ENCODE assay signal across 18 mouse cellular contexts in the genomic region with DNA sequence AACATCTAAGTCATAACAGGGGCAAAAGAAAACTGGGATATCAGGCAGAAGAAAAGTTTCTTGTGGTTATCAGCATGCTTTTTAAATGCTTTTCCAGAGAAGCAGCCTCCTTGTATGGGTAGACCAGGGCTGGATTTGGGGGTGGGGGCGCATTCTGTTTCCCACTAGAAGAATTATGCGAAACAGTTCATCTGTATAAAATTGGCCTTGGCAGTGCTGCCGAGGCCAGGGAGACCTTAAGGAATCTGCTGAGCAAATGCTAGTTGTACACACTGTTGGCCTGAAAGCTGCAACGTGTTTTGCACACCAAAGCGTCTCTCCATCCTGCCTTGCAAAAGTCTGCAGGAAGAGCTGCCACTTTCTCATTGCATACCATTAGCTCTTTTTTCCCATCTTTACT.
A peak's percentile ranks its signal among the peaks of the same experiment; 100 is the strongest.
DNase-seq lines count a peak whose midpoint lies in the region; ATAC-seq and TF ChIP-seq lines count a peak whose summit lies in the region.
"Had no signal": no experiment of that assay in that cellular context is flagged by ENCODE, and none has a peak within 500 bp of the region (broad histone marks: within the 10 kb centered on the region; RNA-seq: fewer than 3 reads in every experiment).

No protein-coding gene starts in this region.

- H3K9me3 ChIP-seq in forebrain, embryonic 13.5 days (replicated peaks): no peaks in the 10 kb centered on the region
- H3K9me3 ChIP-seq in forebrain, embryonic 12.5 days: no peaks in the 10 kb centered on the region
- H3K9me3 ChIP-seq in forebrain, postnatal 0 days (ENCODE audit: low read length): no peaks in the 10 kb centered on the region
- H3K9me3 ChIP-seq: limb, embryonic 13.5 days; liver, embryonic 15.5 days; megakaryocyte, embryonic 14.5 days; stomach, embryonic 15.5 days had no signal

- TF ChIP-seq CTCF in left cerebral cortex, adult 2 months (IDR thresholded peaks at IDR 0.05): no peak
- TF ChIP-seq CTCF in forebrain, postnatal 0 days (IDR thresholded peaks at IDR 0.05; ENCODE audit: low read depth): no peak

- no peak overlapping the region; the same call in 1 of the 2 replicates for H3K27ac ChIP-seq in forebrain, embryonic 13.5 days
- no peak overlapping the region for H3K27ac ChIP-seq in forebrain, embryonic 12.5 days
- peak overlapping the region; percentile 24; the same call in 1 of the 2 replicates for H3K27ac ChIP-seq in left cerebral cortex, adult 2 months
- H3K27ac ChIP-seq in forebrain, postnatal 0 days (ENCODE audit: low read depth, low read length): peak overlapping the region; percentile 54; the same call in 1 of the 2 replicates
- H3K27ac ChIP-seq: limb, embryonic 13.5 days; liver, embryonic 15.5 days; stomach, embryonic 15.5 days had no signal

- no peaks in the 10 kb centered on the region for H3K27me3 ChIP-seq in forebrain, embryonic 13.5 days
- H3K27me3 ChIP-seq in forebrain, embryonic 12.5 days: no peaks in the 10 kb centered on the region
- no peaks in the 10 kb centered on the region for H3K27me3 ChIP-seq in forebrain, postnatal 0 days (ENCODE audit: insufficient read depth, low read length)
- H3K27me3 ChIP-seq: limb, embryonic 13.5 days; liver, embryonic 15.5 days; megakaryocyte, embryonic 14.5 days; stomach, embryonic 15.5 days had no signal

- peak; percentile 52 for ATAC-seq in forebrain, embryonic 13.5 days
- ATAC-seq in forebrain, embryonic 12.5 days (ENCODE audit: low FRiP score): no peak
- peak; percentile 38; the same call in 1 of the 2 replicates for ATAC-seq in forebrain, postnatal 0 days
- no peak for ATAC-seq in inflammation-experienced regulatory T-cells, adult 6 months

- H3K9ac ChIP-seq in forebrain, embryonic 13.5 days: no peak overlapping the region
- H3K9ac ChIP-seq in forebrain, embryonic 12.5 days: no peak overlapping the region
- no peak overlapping the region for H3K9ac ChIP-seq in forebrain, postnatal 0 days
- H3K9ac ChIP-seq: limb, embryonic 13.5 days; liver, embryonic 15.5 days; stomach, embryonic 15.5 days had no signal

- H3K4me1 ChIP-seq in forebrain, embryonic 13.5 days: peaks cover 48% of the 10 kb centered on the region
- peaks cover 30% of the 10 kb centered on the region for H3K4me1 ChIP-seq in forebrain, embryonic 12.5 days
- H3K4me1 ChIP-seq in forebrain, postnatal 0 days (ENCODE audit: insufficient read depth): peaks cover 22% of the 10 kb centered on the region
- H3K4me1 ChIP-seq: liver, embryonic 15.5 days; stomach, embryonic 15.5 days had no signal

- H3K4me2 ChIP-seq in forebrain, embryonic 13.5 days: no peak overlapping the region
- H3K4me2 ChIP-seq in forebrain, embryonic 12.5 days: no peak overlapping the region
- no peak overlapping the region for H3K4me2 ChIP-seq in forebrain, postnatal 0 days (ENCODE audit: low read depth)
- H3K4me2 ChIP-seq: limb, embryonic 13.5 days; liver, embryonic 15.5 days; stomach, embryonic 15.5 days had no signal

- peaks cover 44% of the 10 kb centered on the region for H3K36me3 ChIP-seq in forebrain, embryonic 13.5 days (ENCODE audit: poor library complexity, severe bottlenecking)
- peaks cover 33% of the 10 kb centered on the region for H3K36me3 ChIP-seq in forebrain, embryonic 12.5 days (replicated peaks)
- H3K36me3 ChIP-seq in forebrain, postnatal 0 days (ENCODE audit: insufficient read depth): peaks cover 22% of the 10 kb centered on the region

- intact Hi-C loops in left cerebral cortex, adult 2 months (cut with DNase I): no loop called here

- H3K4me3 ChIP-seq in forebrain, embryonic 13.5 days: no peak overlapping the region
- H3K4me3 ChIP-seq in forebrain, embryonic 12.5 days (replicated peaks): no peak overlapping the region
- no peak overlapping the region for H3K4me3 ChIP-seq in left cerebral cortex, adult 2 months
- H3K4me3 ChIP-seq in forebrain, postnatal 0 days (ENCODE audit: low read depth, low read length): no peak overlapping the region
- H3K4me3 ChIP-seq: limb, embryonic 13.5 days; liver, embryonic 15.5 days; megakaryocyte, embryonic 14.5 days; stomach, embryonic 15.5 days had no signal

- no peak for DNase-seq in left cerebral cortex, adult 2 months (ENCODE audit: extremely low spot score in 1 of 2, low spot score in 2 of 2)
- DNase-seq in left cerebral cortex, adult 11 months (ENCODE audit: low spot score): no peak
- DNase-seq in Muller cell, postnatal 12 days (ENCODE audit: inconsistent ontology term): peak; percentile 73
- DNase-seq in forebrain, postnatal 0 days: peak; percentile 44
- no peak for DNase-seq in gastrocnemius, postnatal 25 days
- DNase-seq: adrenal gland, postnatal 10 days; B cell, adult 2 months; gastrocnemius, postnatal 14 days; heart, postnatal 10 days; lung, postnatal 10 days; thymus, postnatal 14 days had no signal

- 52% methylated on average over 5 of the region's 5 CpGs for WGBS in forebrain, embryonic 13.5 days
- WGBS in forebrain, embryonic 12.5 days: 64% methylated on average over 5 of the region's 5 CpGs
- 37% methylated on average over 5 of the region's 5 CpGs for WGBS in forebrain, postnatal 0 days

Comparison
In these comparisons a context has a peak if more than half of its experiments do, and no peak if none do; other contexts are left out.
1. ATAC-seq: peak in forebrain, embryonic 13.5 days (single experiment) and forebrain, postnatal 0 days (single experiment); none in forebrain, embryonic 12.5 days (single experiment) and inflammation-experienced regulatory T-cells, adult 6 months (single experiment).
2. H3K27ac ChIP-seq: peak in left cerebral cortex, adult 2 months (single experiment) and forebrain, postnatal 0 days (single experiment); none in forebrain, embryonic 13.5 days (single experiment) and forebrain, embryonic 12.5 days (single experiment).
3. DNase-seq: peak in Muller cell, postnatal 12 days (single experiment) and forebrain, postnatal 0 days (single experiment); none in left cerebral cortex, adult 2 months (0 of 2), left cerebral cortex, adult 11 months (single experiment) and gastrocnemius, postnatal 25 days (single experiment).